ENCODE assay signal across 8 mouse cellular contexts in the genomic region with DNA sequence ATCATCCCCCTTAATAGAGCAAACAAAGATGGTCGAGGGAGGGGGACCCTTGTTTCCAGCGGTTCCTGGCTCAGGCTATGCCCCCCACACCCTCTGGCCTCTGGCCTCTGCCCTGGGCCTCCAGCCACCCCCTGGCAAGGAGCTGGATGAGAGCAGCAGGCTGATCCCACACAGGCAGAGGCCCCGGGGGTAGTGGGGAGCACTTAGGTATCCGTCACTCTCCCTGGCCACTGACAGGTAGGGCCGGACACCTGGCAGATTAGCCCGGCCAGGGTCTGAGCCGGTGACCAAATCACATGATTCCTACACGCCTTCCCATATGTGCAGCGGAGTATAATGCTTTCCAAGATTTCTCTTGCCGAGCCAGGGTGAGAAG. TPM values are rescaled to one million over a fixed set of nuclear protein-coding genes. Genes with fewer than 3 reads are reported as not detected.
DNase-seq lines count a peak whose midpoint lies in the region; ATAC-seq and TF ChIP-seq lines count a peak whose summit lies in the region.

No protein-coding gene starts in this region.

- no peak for TF ChIP-seq CTCF in midbrain, postnatal 0 days (IDR thresholded peaks at IDR 0.05)

- peaks cover 14% of the 10 kb centered on the region for H3K4me1 ChIP-seq in kidney, embryonic 16.5 days (ENCODE audit: insufficient read depth, low read length)
- peaks cover 32% of the 10 kb centered on the region for H3K4me1 ChIP-seq in embryonic facial prominence, embryonic 15.5 days
- 0 out of 2 replicates have a peak, but pooled peaks cover 12% of the 10 kb centered on the region for H3K4me1 ChIP-seq in intestine, embryonic 14.5 days (replicated peaks; ENCODE audit: control insufficient read depth, insufficient read depth, low read length)
- peaks cover 12% of the 10 kb centered on the region; the same call in 1 of the 2 replicates for H3K4me1 ChIP-seq in midbrain, postnatal 0 days (ENCODE audit: insufficient read depth, low read length)

- H3K9ac ChIP-seq in kidney, embryonic 16.5 days (replicated peaks; ENCODE audit: low read length): peak overlapping the region; percentile 66; the same call in 1 of the 2 replicates
- peak overlapping the region; percentile 37 for H3K9ac ChIP-seq in embryonic facial prominence, embryonic 15.5 days
- H3K9ac ChIP-seq in intestine, embryonic 14.5 days (ENCODE audit: low read length): no peak overlapping the region; the same call in 1 of the 2 replicates
- H3K9ac ChIP-seq in midbrain, postnatal 0 days (replicated peaks; ENCODE audit: low read length, poor library complexity, severe bottlenecking): peak overlapping the region; percentile 88

- no peaks in the 10 kb centered on the region for H3K27me3 ChIP-seq in kidney, embryonic 16.5 days (ENCODE audit: insufficient read depth, low read length)
- peaks cover 4% of the 10 kb centered on the region; the same call in 1 of the 2 replicates for H3K27me3 ChIP-seq in embryonic facial prominence, embryonic 15.5 days
- H3K27me3 ChIP-seq in intestine, embryonic 14.5 days (replicated peaks; ENCODE audit: control insufficient read depth, insufficient read depth, low read length): no peaks in the 10 kb centered on the region
- H3K27me3 ChIP-seq in midbrain, postnatal 0 days (ENCODE audit: insufficient read depth, low read length): no peaks in the 10 kb centered on the region

- ATAC-seq in kidney, embryonic 16.5 days (ENCODE audit: low FRiP score, low TSS enrichment): peak; percentile 12
- no peak for ATAC-seq in embryonic facial prominence, embryonic 15.5 days (ENCODE audit: insufficient number of reproducible peaks, low FRiP score, low TSS enrichment, low read depth)
- ATAC-seq in intestine, embryonic 14.5 days (replicated peaks; ENCODE audit: low FRiP score, low TSS enrichment, low read depth): peak; percentile 9; the same call in 1 of the 2 replicates
- ATAC-seq in midbrain, postnatal 0 days (ENCODE audit: low FRiP score): 0 out of 2 replicates have a peak, but pooled peaks have one; percentile 7

- no peaks in the 10 kb centered on the region for H3K36me3 ChIP-seq in kidney, embryonic 16.5 days (ENCODE audit: insufficient read depth, low read length)
- H3K36me3 ChIP-seq in embryonic facial prominence, embryonic 15.5 days: no peaks in the 10 kb centered on the region
- H3K36me3 ChIP-seq in intestine, embryonic 14.5 days (ENCODE audit: control insufficient read depth, insufficient read depth, low read length): no peaks in the 10 kb centered on the region
- H3K36me3 ChIP-seq in midbrain, postnatal 0 days (ENCODE audit: insufficient read depth, low read length): no peaks in the 10 kb centered on the region

- no peak for DNase-seq in kidney, adult 8-10 months
- DNase-seq in intestine, embryonic 14.5 days (ENCODE audit: low spot score): no peak
- no peak for DNase-seq in midbrain, postnatal 0 days (ENCODE audit: low spot score)
- DNase-seq in right cerebral cortex, postnatal 14 days: no peak
- no peak for DNase-seq in embryo, embryonic 11 days
- no peak for DNase-seq in urinary bladder, postnatal 36 days (ENCODE audit: low spot score in 2 of 2)

- H3K4me2 ChIP-seq in kidney, embryonic 16.5 days (replicated peaks; ENCODE audit: low read depth, low read length): peak overlapping the region; percentile 83
- peak overlapping the region; percentile 85 for H3K4me2 ChIP-seq in embryonic facial prominence, embryonic 15.5 days (replicated peaks)
- peak overlapping the region; percentile 79 for H3K4me2 ChIP-seq in intestine, embryonic 14.5 days (ENCODE audit: low read length)
- peak overlapping the region; percentile 95 for H3K4me2 ChIP-seq in midbrain, postnatal 0 days (ENCODE audit: low read depth, low read length, poor library complexity, severe bottlenecking)

- no peaks in the 10 kb centered on the region for H3K9me3 ChIP-seq in kidney, embryonic 16.5 days (ENCODE audit: low read length)
- no peaks in the 10 kb centered on the region for H3K9me3 ChIP-seq in embryonic facial prominence, embryonic 15.5 days (replicated peaks)
- H3K9me3 ChIP-seq in intestine, embryonic 14.5 days (ENCODE audit: control insufficient read depth, low read length): no peaks in the 10 kb centered on the region
- H3K9me3 ChIP-seq in midbrain, postnatal 0 days (ENCODE audit: low read length): no peaks in the 10 kb centered on the region

- 50% methylated on average over 10 of the region's 10 CpGs for WGBS in kidney, embryonic 16.5 days
- WGBS in embryonic facial prominence, embryonic 15.5 days: 51% methylated on average over 10 of the region's 10 CpGs
- WGBS in intestine, embryonic 14.5 days: 57% methylated on average over 10 of the region's 10 CpGs
- WGBS in midbrain, postnatal 0 days: 41% methylated on average over 10 of the region's 10 CpGs

- no peak overlapping the region for H3K27ac ChIP-seq in kidney, embryonic 16.5 days (ENCODE audit: low read length)
- no peak overlapping the region for H3K27ac ChIP-seq in embryonic facial prominence, embryonic 15.5 days (replicated peaks)
- H3K27ac ChIP-seq in intestine, embryonic 14.5 days (ENCODE audit: low read depth): no peak overlapping the region
- peak overlapping the region; percentile 76 for H3K27ac ChIP-seq in midbrain, postnatal 0 days (ENCODE audit: low read depth, low read length)

- peak overlapping the region; percentile 60 for H3K4me3 ChIP-seq in kidney, embryonic 16.5 days (ENCODE audit: low read length)
- peak overlapping the region; percentile 57 for H3K4me3 ChIP-seq in embryonic facial prominence, embryonic 15.5 days (replicated peaks)
- H3K4me3 ChIP-seq in intestine, embryonic 14.5 days (ENCODE audit: low read depth, low read length): peak overlapping the region; percentile 49
- peak overlapping the region; percentile 74 for H3K4me3 ChIP-seq in midbrain, postnatal 0 days (ENCODE audit: low read depth, low read length)

RNA-seq across cellular contexts. Expression of gene Prr5, which starts 5.7 kb away (rescaled TPM):
- 43.4 and 44.1 TPM in 2 replicates for polyA plus RNA-seq in kidney, embryonic 16.5 days (2015; fragmentation: Nextera tagmentation; extraction: Ambion mirVana)
- 31.4 and 34.6 TPM in 2 replicates for polyA plus RNA-seq in embryonic facial prominence, embryonic 15.5 days (2015; fragmentation: Nextera tagmentation; extraction: Ambion mirVana)
- 40.8 and 43.7 TPM in 2 replicates for polyA plus RNA-seq in intestine, embryonic 14.5 days (2014; fragmentation: Nextera tagmentation; extraction: Ambion mirVana)
- total RNA-seq in midbrain, postnatal 0 days (2014; rRNA removed): 25.8 and 33.4 TPM in 2 replicates
- 37.8 and 40.7 TPM in 2 replicates for polyA plus RNA-seq in midbrain, postnatal 0 days (2015; fragmentation: Nextera tagmentation; extraction: Ambion mirVana)

RNA-seq across cellular contexts. Expression of gene Arhgap8, which starts 56.2 kb away (rescaled TPM):
- 12.3 and 13.8 TPM in 2 replicates for polyA plus RNA-seq in kidney, embryonic 16.5 days (2015; fragmentation: Nextera tagmentation; extraction: Ambion mirVana)
- 4.8 and 6.3 TPM in 2 replicates for polyA plus RNA-seq in embryonic facial prominence, embryonic 15.5 days (2015; fragmentation: Nextera tagmentation; extraction: Ambion mirVana)
- 13.8 and 15.2 TPM in 2 replicates for polyA plus RNA-seq in intestine, embryonic 14.5 days (2014; fragmentation: Nextera tagmentation; extraction: Ambion mirVana)
- total RNA-seq in midbrain, postnatal 0 days (2014; rRNA removed): 0.44 and 0.61 TPM in 2 replicates
- 0.33 and 0.53 TPM in 2 replicates for polyA plus RNA-seq in midbrain, postnatal 0 days (2015; fragmentation: Nextera tagmentation; extraction: Ambion mirVana)
